Mouse (Mus musculus): ENCODE measurements around the gene Ptpra. TPM values are rescaled to one million over a fixed set of nuclear protein-coding genes. Genes with fewer than 3 reads are reported as not detected.

The Ptpra gene
- total RNA-seq, 2 experiments from 2014 or later, result 40.9 to 47.9 TPM

- peak in 1 of 2 experiments; percentile 50 for DNase-seq
These were observed 147.5 kb downstream of the Ptpra start for GRCm38 (mm10) chr2:130597601-130598010.

DNA sequence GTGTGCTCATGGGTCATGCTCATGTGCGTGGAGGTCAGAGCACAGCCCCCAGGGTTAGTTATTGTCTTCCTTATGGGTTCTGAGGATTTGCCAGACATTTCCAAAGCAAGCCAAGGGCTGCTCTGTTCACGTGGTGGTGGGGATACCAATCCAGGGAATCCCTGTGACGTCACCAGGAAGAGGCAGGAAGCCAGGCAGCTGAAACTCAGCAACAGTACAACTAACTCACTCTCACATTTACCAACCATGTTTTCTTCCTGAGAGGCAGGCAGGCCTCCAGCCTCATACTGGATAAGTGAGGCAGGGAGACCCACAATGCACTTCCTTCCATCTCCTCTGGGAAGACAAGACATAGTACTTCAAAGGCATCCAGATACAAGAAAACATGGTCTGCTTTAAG is 148.3 kb downstream of the Ptpra start:
- peak in 1 of 2 experiments; percentile 22 for DNase-seq

DNA sequence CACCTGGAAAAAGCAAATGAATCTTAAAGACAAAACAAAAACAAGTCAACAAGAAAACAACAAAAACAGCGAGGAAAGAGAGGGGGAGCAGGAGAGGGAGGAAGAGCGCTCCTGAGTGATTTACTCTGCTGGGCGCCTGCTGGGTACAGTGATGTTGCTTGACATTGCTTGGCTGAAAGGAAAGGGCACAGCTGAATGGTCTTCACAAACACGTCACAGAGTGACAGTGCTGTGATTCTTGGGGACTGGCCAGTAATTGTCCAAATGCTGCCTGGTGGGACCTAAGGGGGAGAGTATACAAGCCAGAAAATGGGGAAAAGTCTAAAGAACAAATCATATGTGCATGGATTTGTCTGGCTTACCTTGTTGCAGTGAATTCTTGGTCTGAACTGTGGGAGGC is 152.1 kb downstream of the Ptpra start:
- DNase-seq, result no peak

Small RNA genes lying within 50 kb of the gene (microRNA-seq; reads per million reads assigned to microRNA genes)
- 0 reads per million in 2 experiments for gene Gm23876

Other genes with a start within 250 kb of the Ptpra start
- 10 to 100 TPM; 29.0 to 40.2 TPM for gene Nop56, start 175.8 kb upstream of the Ptpra start, total RNA-seq (2021)
- gene Idh3b, start 165.7 kb upstream of the Ptpra start, total RNA-seq (2021), result 100 to 1,000 TPM; 811 to 856 TPM
- under 1 TPM; 0.30 to 0.44 TPM for gene Ebf4, start 155.1 kb upstream of the Ptpra start, total RNA-seq (2021)
- gene Cpxm1, start 52.7 kb upstream of the Ptpra start, total RNA-seq (2021), result 1 to 10 TPM; 4.3 to 6.0 TPM
- not detected for gene Gm28372, start 45.0 kb upstream of the Ptpra start, total RNA-seq (2021)
- gene 1700020A23Rik, start 45.0 kb upstream of the Ptpra start, total RNA-seq (2021), result not detected
- gene Tmem239, start 43.8 kb upstream of the Ptpra start, total RNA-seq (2021), result not detected
- gene Vps16, start 25.9 kb upstream of the Ptpra start, total RNA-seq (2021), result 10 to 100 TPM; 26.4 to 28.1 TPM
- 1 to 10 TPM; 4.5 to 7.0 TPM for gene Pced1a, start 25.6 kb upstream of the Ptpra start, total RNA-seq (2021)
- 10 to 100 TPM; 68.5 to 72.4 TPM for gene Mrps26, start 113.5 kb downstream of the Ptpra start, total RNA-seq (2021)
- not detected for gene Oxt, start 125.9 kb downstream of the Ptpra start, total RNA-seq (2021)
- gene Avp, start 132.3 kb downstream of the Ptpra start, total RNA-seq (2021), result 10 to 100 TPM; 15.5 to 25.6 TPM
- 1 to 10 TPM; 7.7 to 7.9 TPM for gene Fastkd5, start 179.7 kb downstream of the Ptpra start, total RNA-seq (2021)
- gene Ubox5, start 179.8 kb downstream of the Ptpra start, total RNA-seq (2021), result 1 to 10 TPM; 4.1 to 4.6 TPM
- gene Lzts3, start 192.5 kb downstream of the Ptpra start, total RNA-seq (2021), result 1 to 10 TPM; 4.8 to 5.7 TPM
- gene Ddrgk1, start 214.4 kb downstream of the Ptpra start, total RNA-seq (2021), result 10 to 100 TPM; 85.2 to 97.5 TPM
- 10 to 100 TPM; 14.6 to 17.7 TPM for gene Itpa, start 217.3 kb downstream of the Ptpra start, total RNA-seq (2021)
- gene Slc4a11, start 247.2 kb downstream of the Ptpra start, total RNA-seq (2021), result under 1 TPM; 0.20 to 0.36 TPM